ENCODE assay signal across 7 mouse cellular contexts in genomic region chr6:72348411-72348810, GRCm38 (mm10). TPM values are rescaled to one million over a fixed set of nuclear protein-coding genes. Genes with fewer than 3 reads are reported as not detected.
DNase-seq lines count a peak whose midpoint lies in the region; ATAC-seq and TF ChIP-seq lines count a peak whose summit lies in the region.

No protein-coding gene starts in this region.

- H3K4me2 ChIP-seq in lung, postnatal 0 days (replicated peaks; ENCODE audit: low read depth, low read length), result peak overlapping the region; percentile 86; the same call in 1 of the 2 replicates
- peak overlapping the region; percentile 95 for H3K4me2 ChIP-seq in forebrain, embryonic 16.5 days (ENCODE audit: low read length)
- H3K4me2 ChIP-seq in limb, embryonic 11.5 days (ENCODE audit: low read depth, severe bottlenecking), result peak overlapping the region; percentile 64
- peak overlapping the region; percentile 80 for H3K4me2 ChIP-seq in neural tube, embryonic 15.5 days

- no peak for ATAC-seq in lung, postnatal 0 days
- ATAC-seq in forebrain, embryonic 16.5 days, result no peak
- no peak for ATAC-seq in limb, embryonic 11.5 days (ENCODE audit: insufficient number of reproducible peaks, low FRiP score, low TSS enrichment, low read depth)
- no peak for ATAC-seq in neural tube, embryonic 15.5 days (ENCODE audit: low FRiP score)

- H3K4me1 ChIP-seq in lung, postnatal 0 days (ENCODE audit: insufficient read depth, low read depth, low read length), result peaks cover 14% of the 10 kb centered on the region; the same call in 1 of the 2 replicates
- H3K4me1 ChIP-seq in forebrain, embryonic 16.5 days (replicated peaks; ENCODE audit: control insufficient read depth, insufficient read depth, low read length), result peaks cover 32% of the 10 kb centered on the region
- peaks cover 9% of the 10 kb centered on the region for H3K4me1 ChIP-seq in limb, embryonic 11.5 days (ENCODE audit: control insufficient read depth, insufficient read depth, low read length)
- peaks cover 53% of the 10 kb centered on the region for H3K4me1 ChIP-seq in neural tube, embryonic 15.5 days

- no peak overlapping the region for H3K4me3 ChIP-seq in lung, postnatal 0 days (ENCODE audit: low read depth, low read length)
- no peak overlapping the region for H3K4me3 ChIP-seq in forebrain, embryonic 16.5 days (replicated peaks; ENCODE audit: low read length)
- H3K4me3 ChIP-seq in limb, embryonic 11.5 days (ENCODE audit: low read depth, low read length), result no peak overlapping the region
- H3K4me3 ChIP-seq in neural tube, embryonic 15.5 days (replicated peaks), result peak overlapping the region; percentile 71

- no peaks in the 10 kb centered on the region for H3K9me3 ChIP-seq in lung, postnatal 0 days (ENCODE audit: low read length)
- H3K9me3 ChIP-seq in forebrain, embryonic 16.5 days (ENCODE audit: control insufficient read depth, low read length), result no peaks in the 10 kb centered on the region
- H3K9me3 ChIP-seq in limb, embryonic 11.5 days (ENCODE audit: control insufficient read depth, low read length), result no peaks in the 10 kb centered on the region
- no peaks in the 10 kb centered on the region for H3K9me3 ChIP-seq in neural tube, embryonic 15.5 days (replicated peaks)

- peak overlapping the region; percentile 92; the same call in 1 of the 2 replicates for H3K27ac ChIP-seq in lung, postnatal 0 days (ENCODE audit: low read length)
- H3K27ac ChIP-seq in forebrain, embryonic 16.5 days (ENCODE audit: low read length), result no peak overlapping the region
- no peak overlapping the region for H3K27ac ChIP-seq in limb, embryonic 11.5 days (replicated peaks; ENCODE audit: low read depth, low read length)
- H3K27ac ChIP-seq in neural tube, embryonic 15.5 days (replicated peaks), result no peak overlapping the region

- WGBS in lung, postnatal 0 days, result 52% methylated on average over 10 of the region's 10 CpGs
- 80% methylated on average over 10 of the region's 10 CpGs for WGBS in forebrain, embryonic 16.5 days
- 87% methylated on average over 10 of the region's 10 CpGs for WGBS in limb, embryonic 11.5 days
- WGBS in neural tube, embryonic 15.5 days, result 78% methylated on average over 10 of the region's 10 CpGs

- H3K9ac ChIP-seq in lung, postnatal 0 days (replicated peaks; ENCODE audit: low read depth), result no peak overlapping the region
- H3K9ac ChIP-seq in forebrain, embryonic 16.5 days (replicated peaks; ENCODE audit: low read depth, low read length), result no peak overlapping the region
- H3K9ac ChIP-seq in limb, embryonic 11.5 days (ENCODE audit: low read length), result no peak overlapping the region
- H3K9ac ChIP-seq in neural tube, embryonic 15.5 days (replicated peaks), result no peak overlapping the region

- no peak for TF ChIP-seq EP300 in lung, postnatal 0 days (IDR thresholded peaks at IDR 0.05)

- H3K27me3 ChIP-seq in lung, postnatal 0 days (replicated peaks; ENCODE audit: insufficient read depth, low read length), result no peaks in the 10 kb centered on the region
- no peaks in the 10 kb centered on the region for H3K27me3 ChIP-seq in forebrain, embryonic 16.5 days (replicated peaks; ENCODE audit: control insufficient read depth, insufficient read depth, low read length)
- H3K27me3 ChIP-seq in limb, embryonic 11.5 days (ENCODE audit: control insufficient read depth, insufficient read depth, low read length), result no peaks in the 10 kb centered on the region
- no peaks in the 10 kb centered on the region for H3K27me3 ChIP-seq in neural tube, embryonic 15.5 days (replicated peaks)

- no peaks in the 10 kb centered on the region for H3K36me3 ChIP-seq in lung, postnatal 0 days (ENCODE audit: insufficient read depth, low read length)
- H3K36me3 ChIP-seq in forebrain, embryonic 16.5 days (ENCODE audit: control insufficient read depth, insufficient read depth), result peaks cover 4% of the 10 kb centered on the region; the same call in 1 of the 2 replicates
- peaks cover 4% of the 10 kb centered on the region for H3K36me3 ChIP-seq in limb, embryonic 11.5 days (ENCODE audit: control insufficient read depth, insufficient read depth, low read length)
- H3K36me3 ChIP-seq in neural tube, embryonic 15.5 days, result peaks cover 25% of the 10 kb centered on the region

- DNase-seq in lung, postnatal 0 days (ENCODE audit: low spot score), result no peak
- no peak for DNase-seq in lung, postnatal 14 days
- no peak for DNase-seq in limb, embryonic 11.5 days (ENCODE audit: low spot score)
- DNase-seq in Muller cell, postnatal 12 days (ENCODE audit: inconsistent ontology term), result no peak
- DNase-seq in right cerebral cortex, postnatal 4 days, result no peak

- TF ChIP-seq CTCF in lung, postnatal 0 days (IDR thresholded peaks at IDR 0.05), result no peak

RNA-seq across cellular contexts. Expression of gene 0610030E20Rik, which starts 1.3 kb away (rescaled TPM):
- polyA plus RNA-seq in lung, postnatal 0 days (2015; fragmentation: Nextera tagmentation; extraction: Ambion mirVana), result 23.0 and 24.2 TPM in 2 replicates
- polyA plus RNA-seq in forebrain, embryonic 16.5 days (2015; fragmentation: Nextera tagmentation; extraction: Ambion mirVana), result 19.7 and 20.9 TPM in 2 replicates
- 20.2 and 20.6 TPM in 2 replicates for polyA plus RNA-seq in limb, embryonic 11.5 days (2014; fragmentation: Nextera tagmentation; extraction: Ambion mirVana)
- 15.4 and 19.2 TPM in 2 replicates for polyA plus RNA-seq in neural tube, embryonic 15.5 days (2015; fragmentation: Nextera tagmentation; extraction: Ambion mirVana)

RNA-seq across cellular contexts. Expression of gene Usp39, which starts 3.4 kb away (rescaled TPM):
- 26.1 and 27.4 TPM in 2 replicates for polyA plus RNA-seq in lung, postnatal 0 days (2015; fragmentation: Nextera tagmentation; extraction: Ambion mirVana)
- polyA plus RNA-seq in forebrain, embryonic 16.5 days (2015; fragmentation: Nextera tagmentation; extraction: Ambion mirVana), result 48.5 and 51.5 TPM in 2 replicates
- polyA plus RNA-seq in limb, embryonic 11.5 days (2014; fragmentation: Nextera tagmentation; extraction: Ambion mirVana), result 98.7 and 101 TPM in 2 replicates
- polyA plus RNA-seq in neural tube, embryonic 15.5 days (2015; fragmentation: Nextera tagmentation; extraction: Ambion mirVana), result 36.7 and 39.2 TPM in 2 replicates

RNA-seq across cellular contexts. Expression of gene Tmem150a, which starts 6.8 kb away (rescaled TPM):
- polyA plus RNA-seq in lung, postnatal 0 days (2015; fragmentation: Nextera tagmentation; extraction: Ambion mirVana), result 17.6 and 25.7 TPM in 2 replicates
- polyA plus RNA-seq in forebrain, embryonic 16.5 days (2015; fragmentation: Nextera tagmentation; extraction: Ambion mirVana), result 17.9 and 21.0 TPM in 2 replicates
- 10.7 and 10.8 TPM in 2 replicates for polyA plus RNA-seq in limb, embryonic 11.5 days (2014; fragmentation: Nextera tagmentation; extraction: Ambion mirVana)
- 21.2 and 21.5 TPM in 2 replicates for polyA plus RNA-seq in neural tube, embryonic 15.5 days (2015; fragmentation: Nextera tagmentation; extraction: Ambion mirVana)

RNA-seq across cellular contexts. Expression of gene Rnf181, which starts 18.3 kb away (rescaled TPM):
- 202 and 208 TPM in 2 replicates for polyA plus RNA-seq in lung, postnatal 0 days (2015; fragmentation: Nextera tagmentation; extraction: Ambion mirVana)
- 127 and 139 TPM in 2 replicates for polyA plus RNA-seq in forebrain, embryonic 16.5 days (2015; fragmentation: Nextera tagmentation; extraction: Ambion mirVana)
- polyA plus RNA-seq in limb, embryonic 11.5 days (2014; fragmentation: Nextera tagmentation; extraction: Ambion mirVana), result 92.1 and 96.0 TPM in 2 replicates
- 145 and 147 TPM in 2 replicates for polyA plus RNA-seq in neural tube, embryonic 15.5 days (2015; fragmentation: Nextera tagmentation; extraction: Ambion mirVana)

RNA-seq across cellular contexts. Expression of gene Vamp5, which starts 31.9 kb away (rescaled TPM):
- polyA plus RNA-seq in lung, postnatal 0 days (2015; fragmentation: Nextera tagmentation; extraction: Ambion mirVana), result 80.5 and 83.3 TPM in 2 replicates
- 10.5 and 12.6 TPM in 2 replicates for polyA plus RNA-seq in forebrain, embryonic 16.5 days (2015; fragmentation: Nextera tagmentation; extraction: Ambion mirVana)
- polyA plus RNA-seq in limb, embryonic 11.5 days (2014; fragmentation: Nextera tagmentation; extraction: Ambion mirVana), result 15.2 and 17.0 TPM in 2 replicates
- polyA plus RNA-seq in neural tube, embryonic 15.5 days (2015; fragmentation: Nextera tagmentation; extraction: Ambion mirVana), result 20.4 and 25.7 TPM in 2 replicates
